Mouse (Mus musculus) gastrocnemius, postnatal 14 days (tissue): ENCODE results near the gene Cav1. TPM values are rescaled to one million over a fixed set of nuclear protein-coding genes. Genes with fewer than 3 reads are reported as not detected.

Experiments
- DNase-seq: peaks from one replicate; pipeline ENCODE4 v3.0.0; 2021; ENCODE audit warnings: mixed read lengths
- intact Hi-C: fragments of 180-260 bp; cut with DNase I; formaldehyde crosslinking; loops from one replicate; pipeline ENCODE4 v1.15.1; 2025; ENCODE audit warnings: low total_unique reads
- long read RNA-seq, 2 experiments: library from polyadenylated mRNA; stranded (forward); transcript quantifications; one replicate each; pipeline ENCODE4 v2.0.0; 2021
- total RNA-seq, 2 experiments: library from RNA; stranded (reverse); gene quantifications; 2 replicates each; pipeline ENCODE4 v1.2.3; 2021

Cav1 gene
- total RNA-seq, result 100 to 1,000 TPM; 282 to 302 TPM
- long read RNA-seq, experiment 1, transcript Cav1-205 (4 exons, 995 nt), result minor isoform, 6 of 225 reads
- long read RNA-seq, experiment 1, transcript Cav1-202 (2 exons, 2,746 nt), result minor isoform, 53 of 225 reads
- long read RNA-seq, experiment 1, transcript Cav1-201 (3 exons, 2,522 nt), result major isoform, 129 of 225 reads
- long read RNA-seq, experiment 1, partial matches to known transcripts, result 7 of 225 reads
- long read RNA-seq, experiment 1, other reads (novel, unspliced or antisense), result 25 of 225 reads
- long read RNA-seq, experiment 2, transcript Cav1-201 (3 exons, 2,522 nt), result major isoform, 139 of 229 reads
- long read RNA-seq, experiment 2, transcript Cav1-205 (4 exons, 995 nt), result minor isoform, 6 of 229 reads
- long read RNA-seq, experiment 2, transcript Cav1-202 (2 exons, 2,746 nt), result minor isoform, 63 of 229 reads
- long read RNA-seq, experiment 2, partial matches to known transcripts, result 12 of 229 reads
- long read RNA-seq, experiment 2, other reads (novel, unspliced or antisense), result 3 of 229 reads

GRCm38 (mm10) chr6:17305954-17306601 lies at the start of gene Cav1:
Cav1 (plus strand) TSS chr6:17306335.
- peak; percentile 81 for DNase-seq
- intact Hi-C loops, result loop anchor here (10.0 kb wide), 1 partner anchor 201 kb away; no protein-coding TSS in a partner anchor

- intact Hi-C loops, result no loop called here
- DNase-seq, result no peak
Observed at GRCm38 (mm10) chr6:17258142-17258541, 48.0 kb upstream of the Cav1 start.

- intact Hi-C loops, result no loop called here
- DNase-seq, result no peak
Observed at GRCm38 (mm10) chr6:17258911-17259310, 47.2 kb upstream of the Cav1 start.

- intact Hi-C loops, result no loop called here
Observed at GRCm38 (mm10) chr6:17262786-17263185, 43.3 kb upstream of the Cav1 start.

GRCm38 (mm10) chr6:17265043-17265442 lies 41.1 kb upstream of the Cav1 start:
- intact Hi-C loops, result no loop called here

More at GRCm38 (mm10) chr6:17262786-17263185, 43.3 kb upstream of the Cav1 start:
- DNase-seq, result no peak

GRCm38 (mm10) chr6:17266466-17266865 lies 39.7 kb upstream of the Cav1 start:
- intact Hi-C loops, result no loop called here
- no peak for DNase-seq

More at GRCm38 (mm10) chr6:17265043-17265442, 41.1 kb upstream of the Cav1 start:
- DNase-seq, result no peak

- intact Hi-C loops, result no loop called here
- no peak for DNase-seq
Observed at GRCm38 (mm10) chr6:17278366-17278765, 27.8 kb upstream of the Cav1 start.

- DNase-seq, result peak; percentile 87
Observed at GRCm38 (mm10) chr6:17280939-17281756, 25.0 kb upstream of the Cav1 start, which contains the start of gene Cav2. Cav2 (plus strand) TSS chr6:17281185.

GRCm38 (mm10) chr6:17281757-17282092 lies 24.4 kb upstream of the Cav1 start:
- intact Hi-C loops, result no loop called here
- no peak for DNase-seq

More at GRCm38 (mm10) chr6:17280939-17281756, 25.0 kb upstream of the Cav1 start, which contains the start of gene Cav2:
- intact Hi-C loops, result no loop called here

GRCm38 (mm10) chr6:17282159-17282558 lies 24.0 kb upstream of the Cav1 start:
- DNase-seq, result no peak
- intact Hi-C loops, result no loop called here

GRCm38 (mm10) chr6:17283834-17284233 lies 22.3 kb upstream of the Cav1 start:
- intact Hi-C loops, result no loop called here
- no peak for DNase-seq

GRCm38 (mm10) chr6:17286381-17286780 lies 19.8 kb upstream of the Cav1 start:
- intact Hi-C loops, result no loop called here
- no peak for DNase-seq

- no peak for DNase-seq
- intact Hi-C loops, result no loop called here
Observed at GRCm38 (mm10) chr6:17295116-17295515, 11.0 kb upstream of the Cav1 start.

- intact Hi-C loops, result loop anchor here (10.0 kb wide), 1 partner anchor 202 kb away; no protein-coding TSS in a partner anchor
- peak; percentile 16 for DNase-seq
Observed at GRCm38 (mm10) chr6:17306602-17307325, 629 bp downstream of the Cav1 start.

GRCm38 (mm10) chr6:17307461-17308115 lies 1.5 kb downstream of the Cav1 start:
- DNase-seq, result peak; percentile 83
- intact Hi-C loops, result loop anchor here (10.0 kb wide), 1 partner anchor 203 kb away; no protein-coding TSS in a partner anchor

GRCm38 (mm10) chr6:17308661-17309060 lies 2.5 kb downstream of the Cav1 start:
- intact Hi-C loops, result loop anchor here (10.0 kb wide), 1 partner anchor 204 kb away; no protein-coding TSS in a partner anchor
- no peak for DNase-seq

GRCm38 (mm10) chr6:17309260-17309659 lies 3.1 kb downstream of the Cav1 start:
- DNase-seq, result no peak
- intact Hi-C loops, result loop anchor here (10.0 kb wide), 1 partner anchor 204 kb away; no protein-coding TSS in a partner anchor

- DNase-seq, result no peak
- intact Hi-C loops, result no loop called here
Observed at GRCm38 (mm10) chr6:17314241-17314640, 8.1 kb downstream of the Cav1 start.
